Comparison of ENCODE assay signal across 8 mouse cellular contexts in genomic region chr2:156497915-156498314, GRCm38 (mm10). TPM values are rescaled to one million over a fixed set of nuclear protein-coding genes. Genes with fewer than 3 reads are reported as not detected.
DNase-seq lines count a peak whose midpoint lies in the region; ATAC-seq lines count a peak whose summit lies in the region.

No protein-coding gene starts in this region.

- H3K4me2 ChIP-seq in hindbrain, embryonic 15.5 days, result no peak overlapping the region

- WGBS in hindbrain, embryonic 15.5 days, result 48% methylated on average over 5 of the region's 5 CpGs

- H3K9me3 ChIP-seq in hindbrain, embryonic 15.5 days, result no peaks in the 10 kb centered on the region

- 0 out of 2 replicates have a peak overlapping the region, but pooled peaks have one; percentile 1 for H3K27ac ChIP-seq in hindbrain, embryonic 15.5 days (replicated peaks)

- peaks cover 15% of the 10 kb centered on the region for H3K4me1 ChIP-seq in hindbrain, embryonic 15.5 days (replicated peaks)

- no peak overlapping the region for H3K4me3 ChIP-seq in hindbrain, embryonic 15.5 days

- DNase-seq in frontal cortex, postnatal 14 days (ENCODE audit: low spot score in 2 of 2), result no peak
- peak; percentile 69 for DNase-seq in urinary bladder, postnatal 14 days (ENCODE audit: low spot score)
- DNase-seq in urinary bladder, adult 18-20 months (ENCODE audit: low spot score in 2 of 2), result no peak
- peak; percentile 44 to 52 for DNase-seq in lung, adult 18-20 months
- DNase-seq in right cerebral cortex, postnatal 4 days, result peak; percentile 79

- peaks cover 56% of the 10 kb centered on the region for H3K36me3 ChIP-seq in hindbrain, embryonic 15.5 days

- no peak overlapping the region for H3K9ac ChIP-seq in hindbrain, embryonic 15.5 days

- no peaks in the 10 kb centered on the region for H3K27me3 ChIP-seq in hindbrain, embryonic 15.5 days

- peak; percentile 18; the same call in 1 of the 2 replicates for ATAC-seq in frontal cortex, adult (ENCODE audit: low TSS enrichment)
- ATAC-seq in common myeloid progenitor, adult 5-6 weeks (replicated peaks; ENCODE audit: low read depth, poor library complexity, severe bottlenecking), result peak; percentile 81
- ATAC-seq in hindbrain, embryonic 15.5 days (ENCODE audit: low FRiP score, low read depth), result no peak

RNA-seq across cellular contexts. Expression of gene Aar2, which starts 49.5 kb away (rescaled TPM):
- total RNA-seq in common myeloid progenitor, adult 5-6 weeks (2017), result 10.6 and 24.3 TPM in 2 replicates
- 43.8 and 44.9 TPM in 2 replicates for polyA plus RNA-seq in hindbrain, embryonic 15.5 days (2015; fragmentation: Nextera tagmentation; extraction: Ambion mirVana)

Comparison
In these comparisons a context has a peak if more than half of its experiments do, and no peak if none do; other contexts are left out.
1. DNase-seq: peak in urinary bladder, postnatal 14 days (single experiment), lung, adult 18-20 months (2 of 2) and right cerebral cortex, postnatal 4 days (single experiment); none in frontal cortex, postnatal 14 days (0 of 2) and urinary bladder, adult 18-20 months (0 of 2).